Mouse (Mus musculus) liver, postnatal 0 days (tissue): ENCODE measurements around the gene Fam168a.

ENCODE experiments used
- CTCF ChIP-seq: sonication (generic); IDR thresholded peaks from 2 replicates; pipeline ENCODE4 v1.5.1; 2016; ENCODE audit warnings: antibody characterized with exemption, low read depth
- EP300 ChIP-seq: IDR thresholded peaks from 2 replicates; pipeline ENCODE4 v1.6.1; 2016; ENCODE audit warnings: antibody characterized with exemption, low read depth, mild to moderate bottlenecking

GRCm38 (mm10) chr7:100733051-100733813 lies 26.8 kb downstream of the Fam168a start:
- TF ChIP-seq EP300 (no peak), CTCF (no peak)
